Mouse (Mus musculus) MEL (cell line): ENCODE results near the gene Glb1l3.

Experiments used
- BHLHE40 ChIP-seq: IDR thresholded peaks from 2 replicates; pipeline ENCODE4 v1.6.1; 2012; ENCODE audit warnings: low read depth, mild to moderate bottlenecking, inconsistent platforms, low read length, improper control_type of control experiment, borderline replicate concordance
- CHD2 ChIP-seq: IDR thresholded peaks from 2 replicates; pipeline ENCODE4 v1.6.1; 2011; ENCODE audit warnings: low read length, improper control_type of control experiment
- CTCF ChIP-seq, 3 experiments: IDR thresholded peaks in 2 of 3; conservative IDR thresholded peaks in 1 of 3; 2 replicates each; pipeline ENCODE4 v1.5.1; 2011 to 2012; ENCODE audit warnings: low read length in 3 of 3, low read depth in 2 of 3, mild to moderate bottlenecking in 2 of 3, improper control_type of control experiment in 1 of 3, inconsistent platforms in 1 of 3, mixed read lengths in 1 of 3, moderate library complexity in 1 of 3; ENCODE audit not compliant: control insufficient read depth in 1 of 3, insufficient read depth in 1 of 3, poor library complexity in 1 of 3, severe bottlenecking in 1 of 3
- EP300 ChIP-seq, 2 experiments: IDR thresholded peaks; 2 replicates each; pipeline ENCODE4 v1.6.1; 2011; ENCODE audit warnings: improper control_type of control experiment in 2 of 2, low read length in 2 of 2, low read depth in 1 of 2, mild to moderate bottlenecking in 1 of 2
- POLR2A ChIP-seq, 2 experiments: IDR thresholded peaks; 2 replicates each; pipeline ENCODE4 v1.6.1; 2011 to 2012; ENCODE audit warnings: low read length in 2 of 2, mild to moderate bottlenecking in 2 of 2, control low read depth in 1 of 2, improper control_type of control experiment in 1 of 2, low read depth in 1 of 2, moderate library complexity in 1 of 2; ENCODE audit not compliant: control insufficient read depth in 1 of 2, insufficient read depth in 1 of 2, poor library complexity in 1 of 2
- SIN3A ChIP-seq: IDR thresholded peaks from 2 replicates; pipeline ENCODE4 v1.6.1; 2012; ENCODE audit warnings: low read length, improper control_type of control experiment, inconsistent platforms
- ZC3H11A ChIP-seq: IDR thresholded peaks from 2 replicates; pipeline ENCODE4 v1.6.1; 2012; ENCODE audit warnings: low read depth, mild to moderate bottlenecking, inconsistent platforms, low read length, improper control_type of control experiment
- ZKSCAN1 ChIP-seq: IDR thresholded peaks from 2 replicates; pipeline ENCODE4 v1.6.1; 2012; ENCODE audit warnings: low read depth, mild to moderate bottlenecking, inconsistent platforms, low read length, improper control_type of control experiment, moderate library complexity

DNA sequence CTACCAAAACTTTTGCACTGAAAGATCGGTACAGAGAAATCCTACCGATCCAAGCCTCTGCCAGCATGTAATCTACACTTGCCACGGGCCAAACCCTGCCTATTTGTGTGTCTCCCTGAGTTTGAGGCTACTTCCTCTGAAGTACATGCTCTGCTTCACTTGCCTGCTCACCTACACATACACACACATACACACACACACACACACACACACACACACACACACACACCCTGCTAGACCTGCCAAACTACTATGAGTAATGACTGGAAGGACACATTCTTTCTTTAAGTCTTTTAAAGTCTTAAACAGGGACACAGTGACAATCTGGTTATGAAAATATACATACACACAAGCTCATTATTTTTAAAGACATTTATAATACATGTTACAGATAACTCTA, 62.5 kb downstream of the Glb1l3 start:
- no peak for TF ChIP-seq BHLHE40
- TF ChIP-seq CHD2 = no peak
- TF ChIP-seq EP300 (IDR thresholded peaks at IDR 0.05; ENCODE audit: low read depth in 1 of 2, low read length in 2 of 2) = no peak
- no peak for TF ChIP-seq CTCF (IDR thresholded peaks at IDR 0.05 in 2 of 3, conservative IDR thresholded peaks at IDR 0.05 in 1 of 3; ENCODE audit: control insufficient read depth in 1 of 3, insufficient read depth in 1 of 3, low read depth in 2 of 3, low read length in 3 of 3, poor library complexity in 1 of 3, severe bottlenecking in 1 of 3)
- TF ChIP-seq ZC3H11A = no peak
- TF ChIP-seq POLR2A (IDR thresholded peaks at IDR 0.05; ENCODE audit: control insufficient read depth in 1 of 2, insufficient read depth in 1 of 2, low read depth in 1 of 2, low read length in 2 of 2, poor library complexity in 1 of 2) = no peak
- TF ChIP-seq ZKSCAN1 = no peak
- no peak for TF ChIP-seq SIN3A
